Mouse (Mus musculus) thymus, postnatal 4 days (tissue): ENCODE data around the gene Ccdc149.

Source experiments
- DNase-seq: peaks from one replicate; pipeline ENCODE4 v3.0.0; 2021

Gene Ccdc149

DNA sequence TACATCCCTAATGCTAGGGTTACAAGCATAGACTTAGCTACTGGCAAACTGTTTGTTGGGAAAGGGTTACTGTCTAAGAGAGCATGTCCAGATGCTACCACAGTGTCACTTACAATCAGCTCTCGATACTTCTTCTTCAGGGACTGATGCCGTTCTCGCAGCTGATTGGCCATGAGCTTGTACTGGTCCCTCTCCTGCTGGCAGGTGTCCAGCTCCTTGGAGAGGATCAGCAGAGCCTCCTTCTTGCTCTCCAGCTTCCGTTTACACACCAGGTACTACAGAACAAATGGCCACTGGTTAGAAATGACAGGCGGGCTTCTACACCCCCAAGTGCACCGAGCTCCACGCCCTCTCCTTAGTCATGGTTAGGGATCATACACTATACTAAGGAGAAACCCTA, 32.4 kb downstream of the Ccdc149 start:
- no peak for DNase-seq

DNA sequence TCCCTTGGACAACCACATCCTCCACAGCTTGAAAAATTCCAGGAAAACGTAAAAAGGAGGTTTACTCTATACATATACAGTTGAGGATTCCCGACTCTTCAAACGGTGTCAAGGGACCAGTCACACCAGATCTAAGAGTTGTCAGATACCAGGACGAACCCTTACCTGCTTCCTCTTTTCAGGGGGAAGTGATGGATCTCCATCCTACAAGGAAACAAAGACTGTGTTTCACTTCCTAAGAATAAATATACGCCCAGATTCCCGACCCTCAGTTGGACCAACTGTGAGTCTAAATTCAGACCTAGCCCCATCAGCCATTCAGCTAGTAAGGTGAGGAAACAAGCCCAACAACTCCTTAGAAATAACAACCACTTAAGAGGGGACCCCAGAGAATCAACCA, 35.8 kb downstream of the Ccdc149 start:
- DNase-seq, result no peak

DNA sequence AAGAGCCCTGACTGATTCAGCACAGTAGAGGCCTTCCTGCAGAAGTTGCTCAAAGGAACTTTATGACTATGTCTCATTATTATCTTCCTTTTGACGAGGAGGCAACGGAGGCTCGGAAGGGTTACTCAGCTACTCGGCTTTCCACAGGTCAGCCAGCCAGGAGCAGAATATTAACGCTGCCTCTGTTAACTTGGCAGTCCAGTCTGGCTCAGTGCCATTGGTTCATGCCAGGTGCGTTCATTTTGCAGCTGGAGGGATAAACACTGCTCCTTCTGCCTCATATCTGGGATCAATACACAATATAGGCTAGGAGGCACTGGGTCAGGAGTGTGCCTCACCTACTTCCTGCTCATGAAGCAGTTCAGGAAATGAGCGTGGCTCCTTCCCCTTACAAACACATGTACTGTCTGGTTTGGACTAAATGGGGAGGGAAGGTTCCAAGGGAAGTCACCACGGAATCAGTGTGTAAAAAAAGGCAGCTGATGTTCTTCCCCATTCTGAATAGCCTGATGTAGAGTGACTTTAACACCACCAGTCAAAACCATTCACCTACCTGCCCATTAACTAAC, 40.0 kb downstream of the Ccdc149 start:
- no peak for DNase-seq

DNA sequence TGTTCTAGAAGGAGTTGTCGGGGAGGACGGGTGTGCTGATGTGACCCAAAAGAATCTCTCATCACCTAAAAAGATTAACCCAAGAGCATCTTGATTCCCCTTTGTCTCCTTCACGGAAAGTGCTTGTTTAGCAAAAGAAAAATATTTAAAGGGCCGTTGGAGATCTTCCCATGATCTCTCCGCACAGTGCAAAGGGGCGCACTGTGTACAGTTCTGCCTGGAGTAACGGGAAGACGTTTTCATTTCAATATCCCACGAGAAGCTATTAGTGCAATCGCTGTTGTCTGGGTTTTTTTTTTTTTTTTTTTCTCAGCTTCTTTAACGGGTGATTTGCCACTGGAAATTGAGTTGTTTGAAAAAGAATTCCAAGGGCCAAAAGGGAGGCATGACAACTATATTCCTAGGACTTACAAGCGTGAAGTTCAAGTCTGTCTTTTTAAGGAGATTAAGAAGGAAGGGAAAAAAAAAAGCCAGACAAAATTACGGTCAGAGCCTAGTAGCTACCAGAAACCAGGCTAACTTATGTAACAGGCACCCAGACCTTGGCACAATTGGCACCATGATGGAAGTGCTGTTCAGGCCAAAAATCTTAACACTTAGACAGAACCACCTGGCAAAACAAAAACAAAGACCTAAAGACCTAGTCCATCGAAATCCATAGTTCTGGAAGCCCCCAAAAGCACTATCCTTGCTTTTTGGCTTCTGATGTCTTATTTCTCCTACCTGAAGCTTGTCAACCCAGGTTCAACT, 41.4 kb downstream of the Ccdc149 start:
- DNase-seq, result no peak

DNA sequence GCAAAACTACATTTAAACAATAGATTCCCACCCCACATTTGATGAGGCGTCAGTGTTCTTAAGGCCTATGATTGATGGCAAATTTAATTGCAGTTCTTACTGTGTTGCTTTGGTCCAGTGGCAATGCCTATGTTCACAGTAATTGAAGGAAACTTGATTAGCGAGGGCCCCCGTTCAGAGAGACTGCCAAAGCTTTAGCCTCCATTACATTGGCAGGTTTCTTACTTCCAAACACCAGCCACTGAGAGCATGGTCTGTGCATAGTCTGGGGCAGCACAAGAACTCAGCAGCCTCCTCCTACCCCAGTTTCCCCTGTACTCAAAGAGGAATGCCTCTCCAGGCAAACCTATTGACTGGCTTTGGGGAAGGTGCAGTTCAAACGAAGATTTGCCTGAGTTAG, 42.7 kb downstream of the Ccdc149 start:
- DNase-seq, result no peak

DNA sequence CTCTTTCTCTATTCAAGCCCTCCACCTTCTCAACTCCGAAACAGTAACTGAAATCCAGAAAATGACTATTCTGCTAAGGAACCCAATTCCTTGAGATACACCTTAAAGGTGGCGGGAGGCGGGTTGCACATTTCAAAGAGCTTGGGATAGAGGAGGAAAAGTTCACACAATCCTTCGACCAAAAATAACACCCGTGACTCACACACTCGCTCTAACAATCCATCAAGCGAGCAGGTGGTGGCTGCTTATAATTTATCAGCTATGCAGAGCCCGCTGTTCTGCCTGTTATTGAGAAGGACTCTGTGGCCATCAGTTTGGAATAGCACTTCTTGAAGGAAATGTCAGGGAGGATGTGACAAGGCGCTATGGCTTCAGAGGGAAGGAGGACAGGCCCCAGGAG, 45.5 kb downstream of the Ccdc149 start:
- DNase-seq, result no peak

DNA sequence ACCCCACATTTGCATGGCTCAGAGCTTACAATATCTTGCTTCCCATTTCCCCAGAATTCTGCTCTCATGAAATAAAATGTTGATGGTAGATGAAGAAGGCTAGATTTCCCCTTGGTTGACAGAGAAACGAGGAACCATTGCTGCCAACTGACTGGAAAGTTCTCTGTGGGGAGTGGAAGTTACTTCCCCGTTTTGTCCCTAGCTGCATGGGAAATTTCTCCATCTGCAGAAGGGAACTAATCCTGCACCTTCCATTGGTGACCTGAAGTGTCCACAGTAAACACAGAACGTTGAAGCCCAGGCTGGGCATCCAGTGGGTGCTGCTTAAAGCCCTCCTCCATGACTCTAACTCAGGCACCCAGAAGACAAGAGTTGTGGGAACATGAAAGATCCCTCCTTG, 47.4 kb downstream of the Ccdc149 start:
- DNase-seq, result no peak

DNA sequence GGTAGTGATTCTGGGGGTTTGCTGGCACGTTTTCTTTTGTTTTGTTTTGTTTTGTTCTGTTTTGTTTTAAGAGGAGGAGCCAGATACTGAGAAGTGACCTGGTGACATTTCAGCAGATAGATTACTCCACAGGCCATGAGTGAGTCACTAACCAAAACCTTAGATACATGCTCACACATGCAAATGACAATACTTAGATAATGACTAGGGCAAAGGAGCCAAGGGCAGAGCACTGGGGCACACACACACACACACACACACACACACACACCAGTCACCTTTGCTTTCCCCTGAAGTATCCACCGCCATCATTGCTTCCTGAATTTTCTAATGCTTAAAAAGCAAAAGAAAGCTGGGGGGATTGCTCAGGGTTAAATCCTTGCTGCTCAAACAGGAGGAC, 54.8 kb downstream of the Ccdc149 start:
- DNase-seq, result no peak

DNA sequence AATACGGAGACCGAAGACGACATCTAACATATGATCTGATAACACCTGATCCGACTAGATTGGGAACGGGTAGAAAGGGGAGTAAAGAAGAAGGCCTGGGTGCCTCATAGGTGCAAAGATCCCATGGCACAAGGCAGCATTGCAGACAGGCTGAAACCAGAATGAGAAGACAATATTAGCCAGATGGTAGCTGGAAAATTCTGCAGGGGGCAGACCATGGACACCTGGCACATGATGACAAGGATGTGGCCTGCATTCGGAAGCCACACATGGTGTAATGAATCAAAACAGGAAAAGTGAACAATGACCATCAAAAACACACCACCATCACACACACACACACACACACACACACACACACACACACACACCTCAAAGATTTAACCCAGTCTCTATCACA, 55.4 kb downstream of the Ccdc149 start:
- DNase-seq, result no peak

DNA sequence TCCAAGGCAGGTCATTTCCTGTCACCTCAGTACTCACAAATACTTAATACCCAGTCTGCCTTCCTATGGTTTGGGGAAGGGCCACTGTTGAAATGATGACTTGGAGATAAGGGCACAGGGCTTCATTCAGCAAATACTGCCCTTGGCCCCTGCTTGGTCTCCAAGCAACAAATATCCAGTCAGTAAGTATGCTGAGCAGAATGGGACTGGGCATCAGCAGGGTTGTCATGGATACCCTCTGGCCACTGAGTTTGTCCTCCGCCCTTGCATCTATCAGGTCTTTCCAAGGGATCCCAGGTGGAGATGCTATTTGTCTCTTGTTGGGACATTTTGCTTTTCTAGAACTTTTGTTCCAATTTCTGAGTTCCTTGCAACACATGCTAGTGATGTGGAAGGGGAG, 56.1 kb downstream of the Ccdc149 start:
- no peak for DNase-seq

DNA sequence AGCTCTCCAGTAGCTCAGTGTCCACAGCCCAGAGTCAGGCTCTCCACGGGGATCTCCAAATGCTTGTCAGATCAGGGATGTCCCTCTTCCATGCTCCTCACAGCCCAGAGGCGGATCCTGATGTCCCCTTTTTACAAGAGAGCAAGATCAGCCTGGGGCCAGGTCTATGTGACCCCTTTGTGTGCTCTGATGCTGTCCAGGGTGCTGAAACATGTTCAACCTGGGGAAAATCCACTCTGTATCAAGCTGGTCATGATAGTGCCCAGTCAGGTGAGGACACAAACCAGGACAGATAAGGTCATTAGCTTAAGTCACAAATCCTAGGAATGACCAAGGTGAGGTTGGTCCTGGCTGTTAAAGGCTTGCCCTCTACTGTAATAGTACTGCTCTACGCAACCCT, 59.8 kb downstream of the Ccdc149 start:
- peak; percentile 25 for DNase-seq

DNA sequence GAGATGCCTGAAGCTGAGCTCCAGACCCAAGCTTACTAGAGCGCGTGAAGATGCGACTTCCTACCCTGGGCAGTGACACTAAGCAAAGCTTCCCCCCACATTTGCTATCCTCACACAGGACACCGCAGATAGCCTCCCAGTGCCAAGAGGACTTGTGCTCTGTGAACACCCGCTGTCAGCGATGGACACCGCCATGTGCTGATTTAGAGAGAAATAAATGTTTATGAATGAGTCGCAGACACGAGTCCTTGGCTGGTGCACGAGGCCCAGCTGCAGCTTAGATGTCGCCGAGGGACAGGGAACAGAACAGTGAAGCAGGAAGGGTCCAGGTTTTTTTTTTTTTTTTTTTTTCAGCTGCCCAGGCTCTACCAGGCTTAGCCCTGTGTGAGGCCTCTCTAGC, 61.1 kb downstream of the Ccdc149 start:
- DNase-seq, result no peak

DNA sequence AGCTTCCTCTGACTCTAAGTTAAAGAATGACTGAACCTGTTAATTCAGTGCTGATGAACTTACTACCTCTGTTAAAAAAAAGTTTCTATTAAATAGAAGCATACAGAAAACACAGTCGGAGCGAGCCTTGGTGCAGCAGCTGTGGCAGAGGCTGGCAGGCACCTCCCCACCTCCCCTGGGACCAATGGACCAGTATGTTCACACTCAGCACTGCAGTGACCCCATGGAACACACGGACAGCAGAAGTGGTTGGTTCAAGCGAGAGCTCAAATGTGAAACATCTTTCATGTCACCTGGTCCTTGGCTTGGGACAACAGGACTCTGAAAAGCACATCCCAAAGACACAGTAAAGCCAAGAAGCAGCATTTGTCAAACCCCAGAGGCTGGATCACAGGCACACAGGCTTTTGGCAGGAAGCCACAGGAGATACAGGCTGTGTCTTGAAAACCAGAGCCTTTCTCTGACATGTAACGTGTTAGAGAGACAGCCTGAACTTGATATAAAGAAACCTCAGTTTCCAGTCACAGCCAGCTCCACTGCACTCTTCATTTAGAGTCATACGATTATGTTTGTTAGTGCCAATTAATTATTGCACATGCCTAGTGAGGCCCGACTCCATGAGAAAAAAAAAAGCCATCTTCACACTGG, 62.5 kb downstream of the Ccdc149 start:
- no peak for DNase-seq

DNA sequence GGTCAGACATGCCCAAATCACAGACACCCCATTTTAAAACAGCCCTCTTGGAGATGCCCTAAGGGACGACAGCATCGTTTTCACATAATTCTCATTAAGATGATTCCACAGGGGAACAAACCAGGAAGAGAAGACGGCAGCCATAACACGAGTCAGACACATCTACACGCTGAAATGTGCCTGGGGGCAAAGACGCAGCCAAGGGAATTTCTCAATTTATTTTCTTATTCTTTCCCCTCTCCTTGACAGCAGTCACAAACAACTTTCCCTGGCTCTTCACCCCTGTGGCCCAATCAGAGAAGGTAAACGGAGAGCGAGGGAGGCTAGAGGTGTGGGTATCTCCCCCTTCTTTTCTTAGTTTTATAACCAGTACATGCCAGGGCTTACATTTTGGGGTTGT, 66.9 kb downstream of the Ccdc149 start:
- no peak for DNase-seq

DNA sequence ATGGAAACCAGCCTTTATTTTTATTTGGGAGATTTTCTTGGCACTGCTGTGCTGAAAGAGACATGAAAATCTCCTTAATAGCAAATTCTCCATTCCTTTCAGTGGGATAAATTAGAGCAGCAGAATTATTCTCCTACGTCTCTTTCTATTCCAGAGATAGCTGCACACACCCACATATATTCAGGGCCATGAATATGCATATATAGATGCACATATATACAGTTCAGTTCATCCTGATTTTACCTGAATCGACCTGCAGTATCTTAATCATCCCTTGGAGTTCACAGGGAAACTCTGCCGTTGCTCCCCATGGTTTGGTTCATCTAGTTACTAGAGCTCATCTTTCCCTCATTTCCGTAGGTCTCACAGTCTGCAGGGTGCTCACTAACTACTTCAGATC, 77.6 kb downstream of the Ccdc149 start:
- DNase-seq, result no peak

DNA sequence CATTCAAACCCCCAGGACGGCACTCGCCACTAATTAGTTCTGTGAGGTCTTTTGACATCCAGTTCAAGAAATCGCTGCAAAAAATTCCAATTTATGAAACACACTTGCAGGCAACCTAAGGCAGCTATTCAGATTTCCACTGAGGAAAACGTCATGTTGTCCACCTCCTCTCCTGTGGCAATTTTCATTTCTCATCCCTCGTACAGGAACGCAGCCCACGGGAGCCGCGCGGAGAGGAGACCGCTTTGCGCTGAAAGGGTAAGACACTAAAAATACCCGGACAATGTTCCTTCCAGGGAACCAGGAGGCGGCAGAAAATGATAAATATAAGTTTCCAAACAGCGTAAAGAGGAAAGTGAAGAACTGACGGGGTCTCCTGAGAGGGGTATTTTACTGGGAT, 79.8 kb downstream of the Ccdc149 start:
- no peak for DNase-seq

DNA sequence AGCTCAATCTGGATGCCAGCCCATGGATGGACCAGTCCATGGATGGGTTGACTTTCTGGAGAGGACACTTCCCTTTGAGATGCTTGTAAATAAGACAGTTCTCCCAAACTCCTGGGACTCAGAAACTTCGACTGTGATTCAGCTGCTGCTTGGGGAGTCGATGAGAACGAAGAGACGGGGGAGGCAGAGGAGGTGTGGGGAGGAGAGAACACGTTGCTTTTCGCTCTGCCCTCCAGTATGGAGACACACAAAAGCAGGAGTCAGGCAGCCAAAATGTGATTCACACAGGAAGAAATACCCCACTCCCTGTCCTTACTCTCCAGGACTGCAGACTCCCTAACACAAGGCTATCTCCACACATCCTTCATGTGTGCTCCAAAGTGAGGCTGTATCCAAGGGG, 80.9 kb downstream of the Ccdc149 start:
- DNase-seq, result no peak

DNA sequence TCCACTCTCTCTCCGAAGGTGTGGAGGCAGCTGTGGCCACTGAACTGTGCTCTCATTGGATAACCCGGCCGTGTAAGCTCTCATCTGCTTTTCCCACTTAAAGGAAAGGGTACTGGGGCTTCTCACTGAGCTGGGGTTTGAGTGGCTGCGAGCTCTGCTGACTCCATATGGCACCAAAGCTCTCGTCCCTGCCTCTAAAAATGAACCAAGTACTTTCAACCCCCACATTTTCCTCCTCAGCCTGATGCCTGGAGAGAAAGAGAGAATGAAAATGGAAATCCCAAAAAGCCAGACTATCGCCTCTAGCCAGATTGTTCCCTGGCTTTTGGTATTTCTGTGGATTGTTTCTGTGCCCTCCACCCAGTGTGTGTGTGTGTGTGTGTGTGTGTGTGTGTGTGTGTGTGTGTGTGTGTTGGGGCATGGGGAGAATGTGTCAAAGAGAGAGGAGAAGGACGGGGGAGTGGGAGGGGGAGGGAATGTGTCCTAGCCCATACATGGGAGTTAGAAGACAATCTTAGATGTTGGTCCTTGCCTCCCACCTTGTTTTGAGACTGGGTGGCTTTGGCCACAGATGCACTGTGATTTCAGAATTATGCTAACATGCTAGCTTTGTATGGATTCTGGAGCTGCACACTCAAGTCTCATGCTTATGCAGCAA, 83.1 kb downstream of the Ccdc149 start:
- DNase-seq, result no peak

DNA sequence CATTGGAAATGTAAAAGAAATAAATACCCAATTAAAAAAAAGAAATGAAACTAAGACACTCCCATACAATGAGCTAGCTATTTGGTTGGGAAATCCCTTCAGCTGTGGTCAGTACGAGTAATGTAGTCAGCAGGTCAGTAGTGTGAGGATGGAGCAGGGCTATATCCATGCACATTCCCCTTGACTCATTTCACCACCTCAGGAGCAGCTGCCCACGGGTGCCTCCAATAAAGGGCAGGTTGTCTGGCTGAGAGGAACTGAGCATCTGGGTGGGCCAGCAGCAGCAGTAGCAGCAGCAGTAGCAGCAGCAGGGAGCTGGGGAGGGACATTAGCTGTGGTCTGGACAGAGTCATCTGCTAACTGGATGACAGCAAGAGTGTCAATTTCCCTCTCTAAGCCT, 85.3 kb downstream of the Ccdc149 start:
- DNase-seq, result no peak

DNA sequence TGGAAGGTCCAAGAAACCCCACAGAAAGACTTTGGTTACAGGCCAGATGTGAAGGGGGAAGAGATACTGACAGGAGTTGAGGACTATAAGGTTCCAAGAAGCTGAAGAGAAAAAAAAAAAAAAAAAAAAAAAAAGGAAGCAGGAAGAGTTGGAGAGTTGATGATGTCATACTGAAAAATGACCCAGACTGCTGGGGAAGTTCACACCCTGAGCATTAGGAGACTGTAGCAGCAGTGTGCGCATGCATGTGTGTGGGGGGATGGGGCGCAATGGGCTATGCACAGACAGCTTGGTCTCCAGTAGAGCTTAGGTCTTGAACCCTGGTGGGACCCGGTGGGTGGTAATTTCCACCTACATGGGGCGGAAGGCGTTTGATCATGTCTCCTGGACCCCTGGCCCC, 87.6 kb downstream of the Ccdc149 start:
- DNase-seq, result no peak

DNA sequence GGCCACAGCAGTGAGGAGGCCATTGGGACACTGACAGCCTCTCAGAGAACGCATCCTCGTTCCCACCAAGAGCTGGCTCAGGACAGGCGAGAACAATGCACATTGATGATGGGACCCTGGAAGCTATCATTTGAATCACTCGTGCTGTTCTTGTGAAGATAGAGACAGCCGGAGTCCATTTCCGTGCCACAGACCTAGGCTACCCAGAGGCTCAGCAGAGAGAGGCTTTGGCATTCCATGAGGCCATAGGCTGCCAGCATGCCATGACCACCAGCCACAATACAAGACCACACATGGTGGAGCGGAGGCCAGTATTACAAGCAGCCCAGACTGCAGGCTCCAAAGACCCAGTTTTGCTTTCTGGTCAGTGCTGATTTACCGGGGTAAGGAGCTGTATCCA, 88.5 kb downstream of the Ccdc149 start:
- no peak for DNase-seq

DNA sequence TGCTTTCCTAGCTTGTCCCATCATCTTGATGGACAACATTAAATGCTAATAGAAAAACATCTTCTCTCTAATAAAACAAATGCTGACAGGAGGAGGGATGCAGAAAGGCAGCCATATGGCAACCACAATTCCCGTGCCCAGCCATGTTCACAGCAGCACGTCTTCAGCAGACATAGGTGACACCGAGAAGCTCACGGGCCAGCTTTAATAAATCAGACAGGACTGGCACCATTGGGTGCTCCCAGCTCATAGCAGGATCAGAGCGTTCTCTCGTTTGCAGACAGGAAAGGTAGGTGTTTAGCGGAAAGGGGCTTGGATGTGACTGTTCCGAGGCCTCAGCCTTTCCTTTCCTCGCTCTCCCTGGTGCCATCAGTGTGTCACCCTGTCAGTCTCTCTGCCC, 95.5 kb downstream of the Ccdc149 start:
- no peak for DNase-seq

DNA sequence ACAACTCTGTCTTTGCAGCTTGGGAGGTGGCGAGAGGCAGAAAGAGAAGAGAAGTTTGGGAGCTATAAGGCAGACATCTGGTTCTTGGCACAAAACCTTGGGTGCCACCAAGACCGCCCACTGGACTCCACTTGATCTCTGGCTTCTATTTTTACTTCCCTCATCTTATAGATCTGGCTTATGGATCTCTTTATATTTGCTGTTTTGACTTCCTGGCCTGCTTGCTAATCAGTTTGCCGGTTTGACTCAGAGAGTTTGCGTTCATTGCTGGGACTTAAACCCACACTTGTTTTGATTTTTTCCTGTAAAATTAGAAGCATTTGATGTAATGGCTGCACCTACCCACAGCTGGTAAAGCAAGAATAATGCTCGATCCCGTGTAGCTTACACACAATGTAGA, 100.4 kb downstream of the Ccdc149 start:
- no peak for DNase-seq
